Mouse (Mus musculus): Measurements from ENCODE around the gene Dennd2c.
"Not testable (repeated sequence)": the region's sequence is repeated elsewhere in the genome, so short reads cannot be mapped to it uniquely, and the experiment has no call there.

Gene Dennd2c

GRCm38 (mm10) chr3:103214593-103215285, 112.3 kb downstream of the Dennd2c start:
- DNase-seq (ENCODE audit: low read depth, low spot score), result no peak

DNA sequence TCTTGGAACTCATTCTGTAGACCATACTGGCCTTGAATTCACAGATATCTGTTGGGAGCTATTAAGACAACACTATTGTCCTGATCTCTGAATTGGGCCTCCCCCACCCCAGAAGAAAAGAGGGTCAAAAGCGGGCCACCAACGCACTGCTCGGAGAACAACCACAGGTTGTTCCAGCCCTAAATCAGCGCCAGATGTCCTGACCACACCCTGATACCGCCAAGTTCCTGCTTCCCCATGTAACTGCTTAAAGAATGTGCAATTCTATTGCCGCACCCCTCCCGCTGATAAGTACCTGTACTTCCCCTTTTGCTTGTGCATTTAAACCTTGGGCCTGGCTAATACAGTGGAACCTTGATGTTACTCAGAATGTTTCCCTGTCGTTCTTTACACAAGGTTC, 113.0 kb downstream of the Dennd2c start:
- DNase-seq (ENCODE audit: low read depth, low spot score), result not testable (repeated sequence)
